Mouse (Mus musculus): ENCODE data around the gene Zfp458.
A peak's percentile ranks its signal among the peaks of the same experiment; 100 is the strongest.
"Not testable (repeated sequence)": the region's sequence is repeated elsewhere in the genome, so short reads cannot be mapped to it uniquely, and the experiment has no call there.

Gene Zfp458

DNA sequence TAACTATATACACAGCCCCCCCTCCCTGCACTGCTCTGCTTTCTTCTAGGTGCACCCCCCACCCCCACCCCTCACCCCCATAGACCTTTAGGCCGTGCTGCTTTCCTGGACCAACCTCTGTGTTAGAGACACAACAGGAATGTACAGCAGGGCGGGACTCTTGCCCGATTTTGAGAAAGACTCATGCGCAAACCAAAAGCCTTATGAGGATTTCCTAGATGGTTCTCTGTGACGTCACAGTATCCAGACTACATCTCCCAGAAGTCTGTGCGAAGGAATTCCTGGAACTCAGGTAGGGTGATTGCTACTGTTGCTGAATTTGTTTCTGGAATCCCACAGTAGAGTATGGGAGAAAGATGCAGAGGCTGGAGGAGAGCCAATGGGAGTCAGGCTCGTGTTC, at the start of gene Zfp458:
Zfp458 (minus strand) TSS at position 153 of the 400 bp plus-strand sequence.
- DNase-seq (ENCODE audit: low read depth): no peak

DNA sequence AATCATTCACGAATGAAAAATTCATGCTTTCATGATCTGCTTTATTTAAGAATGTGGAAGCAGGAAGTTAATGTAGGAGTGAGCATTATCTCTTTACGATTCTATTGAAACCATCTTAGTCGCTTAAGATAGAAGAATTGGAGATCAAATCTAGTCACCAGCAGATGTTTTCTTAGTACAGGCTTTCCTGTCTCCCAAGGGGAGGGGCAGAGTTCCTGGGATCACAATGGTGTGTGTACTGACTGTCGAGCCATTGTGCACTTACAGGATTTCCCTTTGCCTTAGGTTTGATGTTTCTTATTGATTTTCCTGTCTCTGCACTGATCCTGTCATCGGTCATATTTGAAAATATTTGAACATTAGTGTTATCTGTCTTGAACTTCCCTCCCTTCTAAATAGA, 28.5 kb upstream of the Zfp458 start:
- DNase-seq (ENCODE audit: low read depth): no peak

DNA sequence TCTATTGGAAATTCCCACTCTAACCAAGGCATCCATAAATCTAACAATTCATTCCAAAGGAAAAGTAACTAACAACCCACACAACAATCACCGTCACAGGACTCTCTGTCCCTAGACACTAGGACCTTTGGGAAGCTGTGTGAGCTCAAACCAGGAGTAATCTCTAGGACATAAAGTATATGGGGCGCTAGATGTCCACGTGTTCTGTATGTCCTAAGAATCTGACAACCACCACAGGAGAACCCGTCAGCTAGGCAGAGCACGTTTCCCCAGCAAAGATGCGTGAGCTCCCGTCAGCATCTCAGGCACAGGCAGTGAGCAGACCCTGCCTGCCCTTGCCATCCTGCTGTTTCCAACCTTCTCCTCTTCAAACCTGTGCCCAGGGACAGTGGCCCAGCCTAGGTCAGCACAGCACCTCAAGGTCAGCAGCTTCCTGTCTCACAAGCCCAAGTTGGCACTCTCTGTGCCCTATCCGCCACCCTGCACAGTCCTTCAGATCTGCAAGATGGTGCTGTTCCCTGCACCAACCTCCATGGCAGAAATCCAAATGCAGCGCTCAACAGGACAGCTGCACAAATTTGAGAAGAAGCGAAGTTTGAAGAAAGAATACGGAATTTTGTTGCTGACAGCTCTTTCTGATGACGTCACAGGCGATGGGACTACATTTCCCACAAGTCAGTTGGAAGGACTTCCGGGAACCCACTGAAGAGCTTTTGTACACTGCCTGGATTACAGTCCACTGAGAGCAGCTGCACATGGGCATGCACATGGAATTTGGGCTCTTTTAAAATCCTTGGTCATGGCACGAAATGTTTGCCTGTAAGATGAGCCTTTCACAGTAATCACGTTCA, 27.8 kb upstream of the Zfp458 start, which contains the start of gene Zfp457:
Zfp457 (minus strand) TSS at position 664 of the 851 bp plus-strand sequence.
- DNase-seq (ENCODE audit: low read depth): peak; percentile 96

DNA sequence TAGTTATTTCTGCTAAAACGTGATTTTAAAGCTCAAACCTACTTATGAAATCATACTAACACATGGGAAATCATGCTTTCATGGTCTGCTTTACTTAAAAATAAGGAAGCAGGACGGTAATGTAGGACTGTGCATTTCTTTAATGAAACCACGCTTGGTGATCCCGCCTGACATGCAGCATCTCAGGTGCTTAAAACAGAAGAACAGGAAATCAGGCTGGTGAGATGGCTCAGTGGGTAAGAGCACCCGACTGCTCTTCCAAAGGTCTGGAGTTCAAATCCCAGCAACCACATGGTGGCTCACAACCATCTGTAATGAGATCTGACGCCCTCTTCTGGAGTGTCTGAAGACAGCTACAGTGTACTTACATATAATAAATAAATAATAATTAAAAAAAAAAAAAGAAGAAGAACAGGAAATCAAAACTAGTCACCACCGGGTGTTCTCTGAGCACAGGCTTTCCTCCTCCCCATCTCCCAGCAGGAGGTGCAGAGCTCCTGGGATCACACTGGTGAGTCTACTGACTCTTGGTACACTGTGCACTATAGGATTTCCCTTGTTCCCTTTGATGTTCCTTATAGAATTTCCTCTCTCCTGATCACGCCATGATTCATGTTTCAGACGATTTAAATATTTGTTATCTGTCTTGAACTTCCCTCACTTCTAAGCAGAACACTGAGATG, 8.7 kb downstream of the Zfp458 start:
- not testable (repeated sequence) for DNase-seq (ENCODE audit: low read depth)

DNA sequence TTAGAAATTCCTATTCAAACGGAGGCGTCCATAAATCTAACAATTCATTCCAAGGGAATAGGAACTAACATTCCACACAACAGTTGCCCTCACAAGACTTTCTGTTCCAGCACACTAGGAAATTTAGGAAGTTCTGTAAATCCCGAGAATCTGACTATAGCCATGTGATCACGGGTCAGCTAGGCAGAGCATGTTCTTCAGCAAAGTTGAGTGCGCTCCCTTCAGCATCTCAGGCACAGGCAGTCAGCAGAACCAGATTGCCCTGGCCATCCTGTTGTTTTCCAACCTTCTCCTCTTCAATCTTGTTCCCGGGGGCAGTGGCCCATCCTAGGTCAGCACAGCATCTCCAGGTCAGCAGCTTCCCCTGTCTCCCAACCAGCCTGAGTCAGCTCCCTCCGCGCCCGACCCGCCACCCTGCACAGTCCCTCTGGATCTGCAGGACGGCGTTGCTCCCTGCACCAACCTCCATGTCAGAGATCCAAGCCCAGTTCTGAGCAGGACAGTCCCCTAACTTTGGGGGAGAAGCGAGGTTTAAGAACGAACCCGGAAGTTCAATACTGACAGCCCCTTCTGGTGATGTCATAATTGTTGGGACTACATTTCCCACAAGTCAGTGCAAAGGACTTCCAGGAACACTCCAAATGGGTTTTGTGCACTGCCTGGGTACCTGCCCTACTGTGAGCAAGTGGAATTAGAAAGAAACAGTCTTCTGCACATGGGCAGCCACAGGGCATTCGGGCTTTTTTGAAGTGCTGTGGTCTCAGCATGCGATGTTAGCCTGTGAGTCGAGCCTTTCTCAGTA, 9.5 kb downstream of the Zfp458 start:
- peak; percentile 93 for DNase-seq (ENCODE audit: low read depth)

DNA sequence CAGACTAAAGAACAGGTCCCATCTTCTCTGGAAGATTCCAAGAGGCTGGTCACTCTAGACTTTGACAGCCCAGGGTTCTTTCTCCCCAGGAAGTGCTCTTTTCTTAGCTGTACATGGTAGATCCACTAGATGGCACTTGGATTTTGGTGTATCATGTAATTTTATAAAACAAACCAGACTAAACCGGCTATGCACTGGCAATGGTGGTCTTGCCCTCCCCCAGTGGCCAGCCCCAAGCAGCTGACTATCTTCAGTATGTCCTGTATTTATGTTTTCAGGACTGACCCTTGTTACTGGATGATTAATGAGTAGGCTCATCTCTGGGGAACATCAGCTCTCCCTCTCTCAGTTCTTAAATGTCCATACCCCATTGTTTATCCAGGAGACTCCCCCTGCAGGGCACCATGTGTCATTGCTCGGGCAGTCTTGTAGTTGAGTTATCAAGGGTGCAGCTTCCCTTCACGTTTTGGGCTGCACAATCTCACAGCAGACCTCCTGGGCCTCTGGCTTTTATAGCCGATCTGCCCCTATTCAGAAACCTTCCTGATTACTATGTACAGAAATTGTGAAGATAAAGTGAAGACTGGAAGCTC, 64.2 kb downstream of the Zfp458 start:
- peak; percentile 85 for DNase-seq (ENCODE audit: low read depth)

Measured in 416B (cell line).